In the genomic region with DNA sequence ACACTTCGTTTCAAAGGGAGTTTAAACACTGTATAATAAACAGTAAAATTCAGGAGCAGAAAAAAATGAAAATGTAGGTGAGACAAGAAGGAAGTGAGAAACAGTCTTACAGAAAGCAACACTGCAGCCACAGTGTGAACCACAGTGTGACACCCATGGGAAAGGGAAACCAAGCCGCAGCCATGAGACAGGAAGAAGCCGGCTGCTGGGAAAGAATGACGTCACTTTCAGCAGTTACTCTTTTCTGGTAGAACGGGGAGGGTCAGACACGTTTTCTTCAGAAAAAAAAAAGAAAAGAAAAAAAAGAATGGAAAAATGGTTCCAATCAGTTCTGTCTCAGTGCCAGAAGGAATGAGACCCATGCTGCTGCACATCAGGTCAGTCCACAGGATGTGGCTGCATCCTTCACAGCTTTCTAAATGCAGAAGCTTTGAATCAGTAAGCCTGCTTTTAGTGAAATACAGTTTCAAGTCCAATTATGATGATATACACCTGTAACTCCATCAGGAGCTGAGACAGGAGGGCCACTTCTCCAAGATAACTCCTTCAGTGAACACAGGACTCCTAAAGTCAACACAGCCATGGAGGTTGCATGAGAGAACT, we compare ENCODE assay signal across 14 mouse cellular contexts.
DNase-seq lines count a peak whose midpoint lies in the region; ATAC-seq and TF ChIP-seq lines count a peak whose summit lies in the region.
"Had no signal": no experiment of that assay in that cellular context is flagged by ENCODE, and none has a peak within 500 bp of the region (broad histone marks: within the 10 kb centered on the region; RNA-seq: fewer than 3 reads in every experiment).

No protein-coding gene starts in this region.

- H3K27me3 ChIP-seq in testis, adult 2 months (ENCODE audit: control insufficient read depth, insufficient read depth, low read length): no peaks in the 10 kb centered on the region
- H3K27me3 ChIP-seq: liver, embryonic 15.5 days had no signal

- peak; percentile 59; the same call in 1 of the 2 replicates for ATAC-seq in frontal cortex, adult (ENCODE audit: low TSS enrichment)
- ATAC-seq: forebrain, embryonic 16.5 days; hindbrain, postnatal 0 days had no signal

- peak overlapping the region; percentile 29; the same call in 1 of the 2 replicates for H3K27ac ChIP-seq in testis, adult 2 months (ENCODE audit: control insufficient read depth, insufficient read depth, low read depth, low read length)
- H3K27ac ChIP-seq: hindbrain, postnatal 0 days; liver, embryonic 15.5 days had no signal

- no peak for TF ChIP-seq CTCF in testis, adult 2 months (IDR thresholded peaks at IDR 0.05; ENCODE audit: control insufficient read depth, insufficient read depth, insufficient replicate concordance, low read depth, low read length)

- H3K4me1 ChIP-seq in testis, adult 2 months (ENCODE audit: control insufficient read depth, insufficient read depth, low read length): peaks cover 5% of the 10 kb centered on the region; the same call in 1 of the 2 replicates
- H3K4me1 ChIP-seq: liver, embryonic 15.5 days had no signal

- DNase-seq in frontal cortex, postnatal 10 days (ENCODE audit: low spot score in 2 of 2): no peak
- DNase-seq in testis, postnatal 10 days (ENCODE audit: low spot score): no peak
- DNase-seq in naive thymus-derived CD4-positive, alpha-beta T cell, adult 2 months (ENCODE audit: low read depth): peak; percentile 79
- DNase-seq in right cerebral cortex, postnatal 4 days: no peak
- DNase-seq in cerebellum, adult 9-11 months: no peak
- no peak for DNase-seq in cerebellum, postnatal 14 days
- DNase-seq: adrenal gland, postnatal 25 days; cerebellum, adult 8-10 months; kidney, postnatal 36 days had no signal

- H3K36me3 ChIP-seq in testis, adult 2 months (ENCODE audit: control insufficient read depth, insufficient read depth, low read length): no peaks in the 10 kb centered on the region
- H3K36me3 ChIP-seq: liver, embryonic 15.5 days had no signal

- no peak for TF ChIP-seq POLR2A in testis, adult 2 months (IDR thresholded peaks at IDR 0.05; ENCODE audit: control insufficient read depth, low read depth, low read length)

- peak overlapping the region; percentile 58 for H3K4me3 ChIP-seq in testis, adult 2 months (ENCODE audit: control insufficient read depth, low read depth, low read length)
- H3K4me3 ChIP-seq: liver, embryonic 15.5 days had no signal
